Mouse (Mus musculus) lung, adult 2 months (tissue): ENCODE results near the gene Lingo4.

Experiments
- CTCF ChIP-seq: fragments of 200-500 bp; IDR thresholded peaks from 2 replicates; pipeline ENCODE4 v1.5.1; 2011; ENCODE audit warnings: mild to moderate bottlenecking, low read length, control low read depth; ENCODE audit not compliant: insufficient read depth
- POLR2A ChIP-seq: fragments of 200-500 bp; IDR thresholded peaks from 2 replicates; pipeline ENCODE4 v1.6.1; 2011; ENCODE audit warnings: low read depth, mild to moderate bottlenecking, control low read depth, low read length, borderline replicate concordance; ENCODE audit errors: extremely low read depth

- TF ChIP-seq CTCF (no peak), POLR2A (no peak)
Measured at GRCm38 (mm10) chr3:94443597-94443964, 45.3 kb downstream of the Lingo4 start, which contains the start of gene Oaz3.
